In the genomic region with DNA sequence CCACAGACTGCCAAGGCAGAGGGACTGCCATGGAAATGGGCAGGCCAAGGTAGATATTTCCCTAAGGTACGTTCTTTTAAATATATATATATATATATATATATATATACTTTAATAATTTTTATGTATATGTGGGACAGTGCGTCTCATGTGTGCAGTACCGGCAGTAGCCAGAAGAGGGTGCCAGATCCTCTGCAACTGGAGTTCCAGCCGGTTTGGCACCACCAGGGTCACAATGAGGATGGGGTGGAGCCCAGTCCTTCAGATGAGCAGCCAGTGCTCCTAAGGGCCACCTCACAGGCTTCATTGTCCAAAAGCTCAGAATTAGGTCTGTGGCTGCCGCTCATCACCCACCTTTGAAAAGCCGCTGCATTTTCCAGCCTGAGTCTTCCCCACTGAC, we compare ENCODE assay signal across 10 mouse cellular contexts. TPM values are rescaled to one million over a fixed set of nuclear protein-coding genes. Genes with fewer than 3 reads are reported as not detected.
DNase-seq lines count a peak whose midpoint lies in the region; ATAC-seq and TF ChIP-seq lines count a peak whose summit lies in the region.
"Had no signal": no experiment of that assay in that cellular context is flagged by ENCODE, and none has a peak within 500 bp of the region (broad histone marks: within the 10 kb centered on the region; RNA-seq: fewer than 3 reads in every experiment).

No protein-coding gene starts in this region.

- intact Hi-C loops in left cerebral cortex, postnatal 14 days (cut with DNase I), result no loop called here

- no peak overlapping the region for H3K27ac ChIP-seq in MEL (ENCODE audit: control insufficient read depth, low read depth, low read length)
- H3K27ac ChIP-seq: hindbrain, embryonic 15.5 days had no signal

- H3K9ac ChIP-seq in MEL (ENCODE audit: control insufficient read depth, low read depth, low read length, poor library complexity, severe bottlenecking), result no peak overlapping the region
- H3K9ac ChIP-seq: hindbrain, embryonic 15.5 days had no signal

- H3K4me1 ChIP-seq in MEL (ENCODE audit: control insufficient read depth in 1 of 2, insufficient read depth in 2 of 2, low read length in 2 of 2), result no peaks in the 10 kb centered on the region
- H3K4me1 ChIP-seq: hindbrain, embryonic 15.5 days had no signal

- TF ChIP-seq RAD21 in MEL (IDR thresholded peaks at IDR 0.05; ENCODE audit: low read depth, low read length), result peak; percentile 63

- no peak for TF ChIP-seq POLR2A in MEL (IDR thresholded peaks at IDR 0.05; ENCODE audit: control insufficient read depth in 1 of 2, insufficient read depth in 1 of 2, low read depth in 1 of 2, low read length in 2 of 2, poor library complexity in 1 of 2)

- peak; percentile 42 to 65 for DNase-seq in cerebellum, postnatal 25 days
- peak; percentile 73 to 78 for DNase-seq in left cerebral cortex, postnatal 14 days (ENCODE audit: low spot score in 2 of 2)
- DNase-seq in left cerebral cortex, adult 9 months (ENCODE audit: low spot score in 2 of 2), result no peak
- peak; percentile 60 for DNase-seq in MEL (ENCODE audit: low read depth, low spot score)
- DNase-seq in fibroblast of lung, adult 2 months (ENCODE audit: low read depth), result peak; percentile 1
- DNase-seq in urinary bladder, postnatal 10 days (ENCODE audit: low spot score), result no peak

- TF ChIP-seq EP300 in MEL (IDR thresholded peaks at IDR 0.05; ENCODE audit: low read depth in 1 of 2, low read length in 2 of 2), result no peak

- no peaks in the 10 kb centered on the region for H3K79me2 ChIP-seq in MEL (ENCODE audit: control insufficient read depth, insufficient read depth, low read length, poor library complexity)

- ATAC-seq in cerebellum, adult (ENCODE audit: insufficient number of reproducible peaks, low FRiP score, low TSS enrichment), result no peak
- ATAC-seq in megakaryocyte, adult 5-6 weeks (ENCODE audit: poor library complexity, severe bottlenecking), result peak; percentile 57

- H3K27me3 ChIP-seq in MEL (ENCODE audit: control insufficient read depth in 1 of 2, insufficient read depth in 2 of 2, low read length in 2 of 2), result no peaks in the 10 kb centered on the region; a peak in 1 of 4 replicates
- H3K27me3 ChIP-seq: hindbrain, embryonic 15.5 days had no signal

- no peaks in the 10 kb centered on the region for H3K9me3 ChIP-seq in MEL (replicated peaks; ENCODE audit: insufficient read depth, low read length)
- H3K9me3 ChIP-seq: hindbrain, embryonic 15.5 days had no signal

- H3K36me3 ChIP-seq in MEL (ENCODE audit: control insufficient read depth in 1 of 2, insufficient read depth in 2 of 2, low read length in 2 of 2), result no peaks in the 10 kb centered on the region
- H3K36me3 ChIP-seq: hindbrain, embryonic 15.5 days had no signal

- TF ChIP-seq CTCF in MEL (IDR thresholded peaks at IDR 0.05 in 2 of 3, conservative IDR thresholded peaks at IDR 0.05 in 1 of 3; ENCODE audit: control insufficient read depth in 1 of 3, insufficient read depth in 1 of 3, low read depth in 2 of 3, low read length in 3 of 3, poor library complexity in 1 of 3, severe bottlenecking in 1 of 3), result peak; percentile 68 to 80 (median 68)

- no peak overlapping the region for H3K4me3 ChIP-seq in MEL (ENCODE audit: control insufficient read depth in 1 of 2, insufficient read depth in 1 of 2, low read depth in 2 of 2, low read length in 2 of 2)
- H3K4me3 ChIP-seq: hindbrain, embryonic 15.5 days; myocyte had no signal

TF ChIP-seq in MEL, 35 proteins besides CTCF, POLR2A, EP300 and RAD21:
- TF ChIP-seq TAL1 (IDR thresholded peaks at IDR 0.05; ENCODE audit: low read length), result no peak
- TF ChIP-seq SMC3 (IDR thresholded peaks at IDR 0.05; ENCODE audit: low read depth, low read length), result peak; percentile 51

RNA-seq across cellular contexts. Expression of a gene that starts 6.3 kb away (rescaled TPM):
- total RNA-seq in left cerebral cortex, postnatal 14 days (2021), result under 1 TPM in 1 of 2 experiments, not detected in 1; 0.55 TPM
- not detected in 2 replicates for total RNA-seq in MEL (2012; rRNA removed)
- polyA plus RNA-seq in MEL (2012; ENCODE audit: insufficient read depth in 1 of 2, insufficient read length in 2 of 2, low read depth in 1 of 2, low replicate concordance in 2 of 2, missing spikeins in 1 of 2), result not detected
- total RNA-seq in megakaryocyte, adult 5-6 weeks (2015), result not detected in 2 replicates
- total RNA-seq in megakaryocyte, adult 5-6 weeks (2017), result not detected in 2 replicates
- polyA plus RNA-seq: hindbrain, embryonic 15.5 days; myocyte had no signal

RNA-seq across cellular contexts. Expression of a gene that starts 25.8 kb away (rescaled TPM):
- 10 to 100 TPM; 41.7 to 51.4 TPM for total RNA-seq in left cerebral cortex, postnatal 14 days (2021)
- total RNA-seq in MEL (2012; rRNA removed), result 19.8 and 24.8 TPM in 2 replicates
- 10 to 100 TPM in 1 of 2 experiments, not detected in 1; 36.2 TPM for polyA plus RNA-seq in MEL (2012; ENCODE audit: insufficient read depth in 1 of 2, insufficient read length in 2 of 2, low read depth in 1 of 2, low replicate concordance in 2 of 2, missing spikeins in 1 of 2)
- 5.8 and 7.3 TPM in 2 replicates for total RNA-seq in megakaryocyte, adult 5-6 weeks (2015)
- total RNA-seq in megakaryocyte, adult 5-6 weeks (2017), result 9.4 and 19.5 TPM in 2 replicates

RNA-seq across cellular contexts. Expression of a gene that starts 33.0 kb away (rescaled TPM):
- total RNA-seq in left cerebral cortex, postnatal 14 days (2021), result 10 to 100 TPM; 14.2 to 15.1 TPM
- not detected in 2 replicates for total RNA-seq in MEL (2012; rRNA removed)
- polyA plus RNA-seq in MEL (2012; ENCODE audit: insufficient read depth in 1 of 2, insufficient read length in 2 of 2, low read depth in 1 of 2, low replicate concordance in 2 of 2, missing spikeins in 1 of 2), result under 1 TPM in 1 of 2 experiments, not detected in 1; 0.01 TPM
- not detected in 2 replicates for total RNA-seq in megakaryocyte, adult 5-6 weeks (2015)
- total RNA-seq in megakaryocyte, adult 5-6 weeks (2017), result not detected in 2 replicates

RNA-seq across cellular contexts. Expression of a gene that starts 47.2 kb away (rescaled TPM):
- 1 to 10 TPM; 2.5 to 3.3 TPM for total RNA-seq in left cerebral cortex, postnatal 14 days (2021)
- 25.5 and 26.0 TPM in 2 replicates for total RNA-seq in MEL (2012; rRNA removed)
- polyA plus RNA-seq in MEL (2012; ENCODE audit: insufficient read depth in 1 of 2, insufficient read length in 2 of 2, low read depth in 1 of 2, low replicate concordance in 2 of 2, missing spikeins in 1 of 2), result 10 to 100 TPM in 1 of 2 experiments, not detected in 1; 32.8 TPM
- total RNA-seq in megakaryocyte, adult 5-6 weeks (2015), result 13.5 and 14.7 TPM in 2 replicates
- total RNA-seq in megakaryocyte, adult 5-6 weeks (2017), result 3.9 and 5.1 TPM in 2 replicates

RNA-seq across cellular contexts. Expression of a gene that starts 56.9 kb away (rescaled TPM):
- 10 to 100 TPM; 49.8 to 50.3 TPM for total RNA-seq in left cerebral cortex, postnatal 14 days (2021)
- total RNA-seq in MEL (2012; rRNA removed), result not detected in 2 replicates
- not detected for polyA plus RNA-seq in MEL (2012; ENCODE audit: insufficient read depth in 1 of 2, insufficient read length in 2 of 2, low read depth in 1 of 2, low replicate concordance in 2 of 2, missing spikeins in 1 of 2)
- total RNA-seq in megakaryocyte, adult 5-6 weeks (2015), result not detected in 2 replicates
- total RNA-seq in megakaryocyte, adult 5-6 weeks (2017), result not detected in 2 replicates

Comparison
In these comparisons a context has a peak if more than half of its experiments do, and no peak if none do; other contexts are left out.
1. DNase-seq: peak in cerebellum, postnatal 25 days (2 of 2), left cerebral cortex, postnatal 14 days (2 of 2), MEL (single experiment) and fibroblast of lung, adult 2 months (single experiment); none in left cerebral cortex, adult 9 months (0 of 2) and urinary bladder, postnatal 10 days (single experiment).
2. RNA of a gene that starts 33.0 kb away (total RNA-seq): 14.2 to 15.1 TPM in left cerebral cortex, postnatal 14 days; not detected in MEL and not detected in megakaryocyte, adult 5-6 weeks; every median in the first group is over 10 times any median in the second.